30 mouse cellular contexts compared by ENCODE assay signal in the genomic region with DNA sequence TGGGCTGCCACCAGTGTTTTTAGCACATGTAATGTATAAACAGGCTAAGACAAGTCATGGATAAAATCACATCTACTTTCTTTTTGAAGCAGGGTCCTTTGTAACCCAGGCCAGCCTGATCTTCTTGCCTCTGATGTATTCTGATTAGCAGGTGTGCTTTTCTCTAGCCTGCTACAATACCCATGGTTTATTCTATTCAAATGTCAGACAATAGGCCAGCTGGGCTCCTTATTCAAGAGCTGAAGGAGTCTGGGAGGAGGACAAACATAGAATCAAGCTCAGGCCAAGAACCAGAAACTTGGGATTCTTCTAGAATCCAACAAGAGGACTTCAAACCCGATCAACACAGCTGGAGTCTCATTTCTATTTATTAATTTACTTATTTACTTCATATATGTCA. TPM values are rescaled to one million over a fixed set of nuclear protein-coding genes. Genes with fewer than 3 reads are reported as not detected.
A peak's percentile ranks its signal among the peaks of the same experiment; 100 is the strongest.
DNase-seq lines count a peak whose midpoint lies in the region; ATAC-seq lines count a peak whose summit lies in the region.
"Had no signal": no experiment of that assay in that cellular context is flagged by ENCODE, and none has a peak within 500 bp of the region (broad histone marks: within the 10 kb centered on the region; RNA-seq: fewer than 3 reads in every experiment).

No protein-coding gene starts in this region.

- H3K4me3 ChIP-seq in hindbrain, embryonic 12.5 days, result no peak overlapping the region
- H3K4me3 ChIP-seq in hindbrain, embryonic 14.5 days (replicated peaks; ENCODE audit: low read length), result no peak overlapping the region
- no peak overlapping the region for H3K4me3 ChIP-seq in midbrain, embryonic 11.5 days (ENCODE audit: low read depth, low read length)
- H3K4me3 ChIP-seq in midbrain, embryonic 14.5 days (replicated peaks; ENCODE audit: low read depth, low read length), result no peak overlapping the region
- no peak overlapping the region for H3K4me3 ChIP-seq in macrophage (ENCODE audit: inconsistent target)
- no peak overlapping the region for H3K4me3 ChIP-seq in kidney, embryonic 14.5 days (ENCODE audit: low read length)
- H3K4me3 ChIP-seq: erythroblast, embryonic 14.5 days; gastrocnemius, adult 2 months; heart, adult 2 months; heart, embryonic 13.5 days; intestine, embryonic 15.5 days; neural tube, embryonic 12.5 days had no signal

- H3K27ac ChIP-seq in hindbrain, embryonic 12.5 days, result 0 out of 2 replicates have a peak overlapping the region, but pooled peaks have one; percentile 12
- H3K27ac ChIP-seq in hindbrain, embryonic 14.5 days, result no peak overlapping the region
- H3K27ac ChIP-seq in midbrain, embryonic 11.5 days (ENCODE audit: low read depth, low read length), result 0 out of 2 replicates have a peak overlapping the region, but pooled peaks have one; percentile 15
- H3K27ac ChIP-seq in midbrain, embryonic 14.5 days (replicated peaks; ENCODE audit: low read depth, low read length), result no peak overlapping the region
- H3K27ac ChIP-seq in macrophage, result peak overlapping the region; percentile 27
- H3K27ac ChIP-seq in kidney, embryonic 14.5 days (ENCODE audit: low read depth, low read length), result no peak overlapping the region
- H3K27ac ChIP-seq: gastrocnemius, adult 2 months; heart, adult 2 months; heart, embryonic 13.5 days; intestine, embryonic 15.5 days; kidney, postnatal 0 days; neural tube, embryonic 12.5 days; stomach, postnatal 0 days had no signal

- H3K27me3 ChIP-seq in hindbrain, embryonic 12.5 days, result no peaks in the 10 kb centered on the region
- H3K27me3 ChIP-seq in hindbrain, embryonic 14.5 days (ENCODE audit: control insufficient read depth, insufficient read depth, low read length), result no peaks in the 10 kb centered on the region
- H3K27me3 ChIP-seq in midbrain, embryonic 11.5 days (ENCODE audit: control insufficient read depth, insufficient read depth, low read length), result no peaks in the 10 kb centered on the region
- no peaks in the 10 kb centered on the region for H3K27me3 ChIP-seq in midbrain, embryonic 14.5 days (ENCODE audit: control insufficient read depth, insufficient read depth, low read length)
- no peaks in the 10 kb centered on the region for H3K27me3 ChIP-seq in kidney, embryonic 14.5 days (ENCODE audit: control insufficient read depth, insufficient read depth, low read length)
- H3K27me3 ChIP-seq: heart, embryonic 13.5 days; intestine, embryonic 15.5 days; neural tube, embryonic 12.5 days had no signal

- no peak for DNase-seq in hindbrain, embryonic 14.5 days (ENCODE audit: low spot score)
- DNase-seq in midbrain, embryonic 11.5 days (ENCODE audit: low spot score, missing footprints), result no peak
- DNase-seq in midbrain, embryonic 14.5 days, result no peak
- DNase-seq in ZHBTc4 (ENCODE audit: low read depth, low spot score), result peak; percentile 65
- DNase-seq in cerebellum, postnatal 4 days (ENCODE audit: low spot score in 2 of 2), result no peak
- DNase-seq: adrenal gland, postnatal 14 days; cerebellum, adult 18-20 months; cerebellum, postnatal 10 days; gastrocnemius, adult 2 months; heart, adult 2 months; heart, postnatal 10 days; kidney, adult 2 months; lung, adult 2 months; lung, postnatal 10 days; right cerebral cortex, adult 18-20 months; right cerebral cortex, postnatal 4 days; thymus, adult 18-20 months; thymus, postnatal 36 days had no signal

- WGBS in hindbrain, embryonic 12.5 days, result 81% methylated on average over 1 of the region's 1 CpGs
- WGBS in hindbrain, embryonic 14.5 days, result 69% methylated on average over 1 of the region's 1 CpGs
- WGBS in midbrain, embryonic 11.5 days, result 63% methylated on average over 1 of the region's 1 CpGs
- WGBS in midbrain, embryonic 14.5 days, result 63% methylated on average over 1 of the region's 1 CpGs
- 86% methylated on average over 1 of the region's 1 CpGs for WGBS in macrophage (ENCODE audit: missing documents)
- 91% methylated on average over 1 of the region's 1 CpGs for WGBS in kidney, embryonic 14.5 days

- no peak overlapping the region for H3K4me2 ChIP-seq in hindbrain, embryonic 12.5 days (replicated peaks)
- no peak overlapping the region for H3K4me2 ChIP-seq in hindbrain, embryonic 14.5 days (replicated peaks)
- no peak overlapping the region for H3K4me2 ChIP-seq in midbrain, embryonic 11.5 days
- no peak overlapping the region for H3K4me2 ChIP-seq in midbrain, embryonic 14.5 days (ENCODE audit: low read length)
- no peak overlapping the region for H3K4me2 ChIP-seq in kidney, embryonic 14.5 days (replicated peaks; ENCODE audit: low read depth, low read length)
- H3K4me2 ChIP-seq: heart, embryonic 13.5 days; neural tube, embryonic 12.5 days had no signal

- H3K9me3 ChIP-seq in hindbrain, embryonic 12.5 days (replicated peaks), result no peaks in the 10 kb centered on the region
- H3K9me3 ChIP-seq in hindbrain, embryonic 14.5 days (ENCODE audit: control insufficient read depth, low read length), result no peaks in the 10 kb centered on the region
- no peaks in the 10 kb centered on the region for H3K9me3 ChIP-seq in midbrain, embryonic 11.5 days (ENCODE audit: control insufficient read depth, low read length)
- no peaks in the 10 kb centered on the region for H3K9me3 ChIP-seq in midbrain, embryonic 14.5 days (ENCODE audit: control insufficient read depth, low read length)
- no peaks in the 10 kb centered on the region for H3K9me3 ChIP-seq in kidney, embryonic 14.5 days (ENCODE audit: control insufficient read depth, low read length)
- H3K9me3 ChIP-seq: heart, embryonic 13.5 days; intestine, embryonic 15.5 days; neural tube, embryonic 12.5 days had no signal

- ATAC-seq in hindbrain, embryonic 12.5 days (ENCODE audit: low FRiP score), result no peak
- ATAC-seq in hindbrain, embryonic 14.5 days (ENCODE audit: low FRiP score), result no peak
- no peak for ATAC-seq in midbrain, embryonic 11.5 days (ENCODE audit: low FRiP score)
- no peak for ATAC-seq in midbrain, embryonic 14.5 days (ENCODE audit: low FRiP score, low TSS enrichment)
- no peak for ATAC-seq in kidney, embryonic 14.5 days (ENCODE audit: low FRiP score, low TSS enrichment)
- ATAC-seq: forebrain, embryonic 16.5 days; hindbrain, embryonic 16.5 days; intestine, embryonic 15.5 days; midbrain, embryonic 16.5 days had no signal

- peaks cover 40% of the 10 kb centered on the region for H3K79me2 ChIP-seq in macrophage (ENCODE audit: inconsistent target)

- no peak overlapping the region for H3K9ac ChIP-seq in hindbrain, embryonic 12.5 days
- no peak overlapping the region for H3K9ac ChIP-seq in hindbrain, embryonic 14.5 days
- H3K9ac ChIP-seq in midbrain, embryonic 11.5 days (ENCODE audit: low read length), result no peak overlapping the region
- H3K9ac ChIP-seq in midbrain, embryonic 14.5 days (replicated peaks; ENCODE audit: low read length), result no peak overlapping the region
- H3K9ac ChIP-seq in kidney, embryonic 14.5 days (ENCODE audit: low read depth, low read length), result no peak overlapping the region
- H3K9ac ChIP-seq: heart, embryonic 13.5 days; intestine, embryonic 15.5 days; neural tube, embryonic 12.5 days had no signal

- peaks cover 22% of the 10 kb centered on the region for H3K4me1 ChIP-seq in hindbrain, embryonic 12.5 days
- H3K4me1 ChIP-seq in hindbrain, embryonic 14.5 days (replicated peaks; ENCODE audit: control insufficient read depth, insufficient read depth, low read length), result peaks cover 9% of the 10 kb centered on the region
- H3K4me1 ChIP-seq in midbrain, embryonic 11.5 days (ENCODE audit: control insufficient read depth, insufficient read depth, low read length), result peaks cover 13% of the 10 kb centered on the region
- H3K4me1 ChIP-seq in midbrain, embryonic 14.5 days (ENCODE audit: control insufficient read depth, insufficient read depth, low read length), result peaks cover 16% of the 10 kb centered on the region; the same call in 1 of the 2 replicates
- H3K4me1 ChIP-seq in kidney, embryonic 14.5 days (ENCODE audit: control insufficient read depth, insufficient read depth, low read length), result peaks cover 4% of the 10 kb centered on the region; the same call in 1 of the 2 replicates

- H3K36me3 ChIP-seq in hindbrain, embryonic 12.5 days, result peaks cover 30% of the 10 kb centered on the region
- H3K36me3 ChIP-seq in hindbrain, embryonic 14.5 days (replicated peaks; ENCODE audit: control insufficient read depth, insufficient read depth), result peaks cover 26% of the 10 kb centered on the region
- peaks cover 16% of the 10 kb centered on the region for H3K36me3 ChIP-seq in midbrain, embryonic 11.5 days (ENCODE audit: control insufficient read depth, insufficient read depth, low read length)
- H3K36me3 ChIP-seq in midbrain, embryonic 14.5 days (ENCODE audit: control insufficient read depth, insufficient read depth, low read length), result peaks cover 24% of the 10 kb centered on the region
- peaks cover 12% of the 10 kb centered on the region; the same call in 1 of the 2 replicates for H3K36me3 ChIP-seq in macrophage (ENCODE audit: inconsistent target)
- H3K36me3 ChIP-seq in kidney, embryonic 14.5 days (ENCODE audit: control insufficient read depth, insufficient read depth, low read length), result peaks cover 24% of the 10 kb centered on the region

RNA-seq across cellular contexts. Expression of a gene that starts 4.5 kb away (rescaled TPM):
- polyA plus RNA-seq in hindbrain, embryonic 12.5 days (2016; fragmentation: Nextera tagmentation; extraction: Ambion mirVana), result 0.50 and 0.70 TPM in 2 replicates
- 0.31 and 0.74 TPM in 2 replicates for polyA plus RNA-seq in hindbrain, embryonic 14.5 days (2014; fragmentation: Nextera tagmentation; extraction: Ambion mirVana)
- polyA plus RNA-seq in midbrain, embryonic 11.5 days (2014; fragmentation: Nextera tagmentation; extraction: Ambion mirVana), result 0.46 and 0.92 TPM in 2 replicates
- 0.15 and 0.37 TPM in 2 replicates for polyA plus RNA-seq in midbrain, embryonic 14.5 days (2014; fragmentation: Nextera tagmentation; extraction: Ambion mirVana)
- total RNA-seq in macrophage (2018; cell fraction: chromatin; rRNA removed), result 1,000 to 10,000 TPM in 3 of 26 experiments, 100 to 1,000 TPM in 23; 308 to 2,013 (median 470) TPM
- 100 to 1,000 TPM in 12 of 26 experiments, 10 to 100 TPM in 14; 57.8 to 153 (median 97.1) TPM for total RNA-seq in macrophage (2018; cell fraction: cytosol; rRNA removed)
- total RNA-seq in macrophage (2018; cell fraction: nucleus; rRNA removed), result 1,000 to 10,000 TPM in 2 of 26 experiments, 100 to 1,000 TPM in 24; 212 to 1,497 (median 266) TPM
- polyA plus RNA-seq in macrophage (2018), result 54.3 to 64.8 TPM (median 54.5 TPM) in 3 replicates
- polyA plus RNA-seq in kidney, embryonic 14.5 days (2014; fragmentation: Nextera tagmentation; extraction: Ambion mirVana), result 0.57 and 0.60 TPM in 2 replicates

RNA-seq across cellular contexts. Expression of a gene that starts 21.4 kb away (rescaled TPM):
- polyA plus RNA-seq in hindbrain, embryonic 12.5 days (2016; fragmentation: Nextera tagmentation; extraction: Ambion mirVana), result 89.5 and 95.8 TPM in 2 replicates
- 89.0 and 89.4 TPM in 2 replicates for polyA plus RNA-seq in hindbrain, embryonic 14.5 days (2014; fragmentation: Nextera tagmentation; extraction: Ambion mirVana)
- polyA plus RNA-seq in midbrain, embryonic 11.5 days (2014; fragmentation: Nextera tagmentation; extraction: Ambion mirVana), result 72.8 and 81.6 TPM in 2 replicates
- 73.8 and 84.3 TPM in 2 replicates for polyA plus RNA-seq in midbrain, embryonic 14.5 days (2014; fragmentation: Nextera tagmentation; extraction: Ambion mirVana)
- 100 to 1,000 TPM in 3 of 26 experiments, 10 to 100 TPM in 23; 30.2 to 131 (median 60.0) TPM for total RNA-seq in macrophage (2018; cell fraction: chromatin; rRNA removed)
- total RNA-seq in macrophage (2018; cell fraction: cytosol; rRNA removed), result 10 to 100 TPM; 31.5 to 73.5 (median 61.7) TPM
- total RNA-seq in macrophage (2018; cell fraction: nucleus; rRNA removed), result 100 to 1,000 TPM in 1 of 26 experiments, 10 to 100 TPM in 25; 28.0 to 103 (median 45.3) TPM
- polyA plus RNA-seq in macrophage (2018), result 52.8 to 75.3 TPM (median 58.4 TPM) in 3 replicates
- polyA plus RNA-seq in kidney, embryonic 14.5 days (2014; fragmentation: Nextera tagmentation; extraction: Ambion mirVana), result 86.4 and 94.4 TPM in 2 replicates

RNA-seq across cellular contexts. Expression of a gene that starts 49.5 kb away (rescaled TPM):
- polyA plus RNA-seq in hindbrain, embryonic 12.5 days (2016; fragmentation: Nextera tagmentation; extraction: Ambion mirVana), result 17.2 and 18.3 TPM in 2 replicates
- polyA plus RNA-seq in hindbrain, embryonic 14.5 days (2014; fragmentation: Nextera tagmentation; extraction: Ambion mirVana), result 9.8 and 9.9 TPM in 2 replicates
- polyA plus RNA-seq in midbrain, embryonic 11.5 days (2014; fragmentation: Nextera tagmentation; extraction: Ambion mirVana), result 12.8 and 13.7 TPM in 2 replicates
- polyA plus RNA-seq in midbrain, embryonic 14.5 days (2014; fragmentation: Nextera tagmentation; extraction: Ambion mirVana), result 12.5 and 12.7 TPM in 2 replicates
- 10 to 100 TPM; 24.8 to 61.9 (median 42.8) TPM for total RNA-seq in macrophage (2018; cell fraction: chromatin; rRNA removed)
- total RNA-seq in macrophage (2018; cell fraction: cytosol; rRNA removed), result 10 to 100 TPM; 26.5 to 68.4 (median 42.4) TPM
- 10 to 100 TPM; 41.5 to 75.6 (median 54.1) TPM for total RNA-seq in macrophage (2018; cell fraction: nucleus; rRNA removed)
- polyA plus RNA-seq in macrophage (2018), result 23.4 to 30.1 TPM (median 28.8 TPM) in 3 replicates
- polyA plus RNA-seq in kidney, embryonic 14.5 days (2014; fragmentation: Nextera tagmentation; extraction: Ambion mirVana), result 28.1 and 29.5 TPM in 2 replicates

Comparison
In these comparisons a context has a peak if more than half of its experiments do, and no peak if none do; other contexts are left out.
1. H3K27ac ChIP-seq: peak in hindbrain, embryonic 12.5 days (single experiment), midbrain, embryonic 11.5 days (single experiment) and macrophage (single experiment); none in hindbrain, embryonic 14.5 days (single experiment), midbrain, embryonic 14.5 days (single experiment) and kidney, embryonic 14.5 days (single experiment).
2. RNA of a gene that starts 4.5 kb away (polyA plus RNA-seq): 54.3 to 64.8 TPM in macrophage; 0.46 to 0.92 TPM in midbrain, embryonic 11.5 days, 0.57 to 0.60 TPM in kidney, embryonic 14.5 days, 0.50 to 0.70 TPM in hindbrain, embryonic 12.5 days, 0.15 to 0.37 TPM in midbrain, embryonic 14.5 days and 0.31 to 0.74 TPM in hindbrain, embryonic 14.5 days; every median in the first group is over 10 times any median in the second.